Mouse (Mus musculus) cerebellum, adult 2 months (tissue): ENCODE data around the gene Cd300lb.

Experiments
- CTCF ChIP-seq: fragments of 200-500 bp; IDR thresholded peaks from 2 replicates; pipeline ENCODE4 v1.5.1; 2011; ENCODE audit warnings: low read depth, mild to moderate bottlenecking, control low read depth, low read length, moderate library complexity, borderline replicate concordance; ENCODE audit not compliant: insufficient read depth
- POLR2A ChIP-seq: fragments of 200-500 bp; IDR thresholded peaks from 2 replicates; pipeline ENCODE4 v1.6.1; 2011; ENCODE audit warnings: low read length, control low read depth, borderline replicate concordance; ENCODE audit not compliant: insufficient read depth

GRCm38 (mm10) chr11:114922439-114922838 lies 11.7 kb downstream of the Cd300lb start:
- TF ChIP-seq CTCF: no peak
- TF ChIP-seq POLR2A: peak; percentile 19; the same call in 1 of the 2 replicates
